Mouse (Mus musculus): ENCODE measurements around the gene Nhlrc2. TPM values are rescaled to one million over a fixed set of nuclear protein-coding genes. Genes with fewer than 3 reads are reported as not detected.

Gene Nhlrc2
- total RNA-seq, 2 experiments from 2014 or later: 16.1 to 19.1 TPM

DNA sequence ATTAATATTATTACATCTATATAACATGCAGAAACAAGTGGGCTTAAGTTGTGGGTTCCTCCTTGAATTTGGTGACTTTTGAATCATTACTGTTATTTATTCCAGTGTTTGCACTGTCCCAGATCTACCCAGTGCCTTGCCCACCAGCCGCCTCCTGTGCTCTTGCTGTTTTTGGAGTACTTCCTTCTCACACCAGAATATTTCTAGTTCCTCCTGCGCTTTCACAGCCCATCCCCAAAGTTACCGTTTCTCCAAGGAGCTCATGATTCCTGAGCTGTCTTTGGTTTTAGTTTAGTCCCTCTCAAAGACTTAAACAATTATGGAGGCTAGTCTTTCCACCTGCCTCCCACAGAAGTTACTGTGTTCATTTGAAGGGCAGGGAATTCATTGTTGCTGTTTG, 15.4 kb downstream of the Nhlrc2 start:
- no peak for DNase-seq

DNA sequence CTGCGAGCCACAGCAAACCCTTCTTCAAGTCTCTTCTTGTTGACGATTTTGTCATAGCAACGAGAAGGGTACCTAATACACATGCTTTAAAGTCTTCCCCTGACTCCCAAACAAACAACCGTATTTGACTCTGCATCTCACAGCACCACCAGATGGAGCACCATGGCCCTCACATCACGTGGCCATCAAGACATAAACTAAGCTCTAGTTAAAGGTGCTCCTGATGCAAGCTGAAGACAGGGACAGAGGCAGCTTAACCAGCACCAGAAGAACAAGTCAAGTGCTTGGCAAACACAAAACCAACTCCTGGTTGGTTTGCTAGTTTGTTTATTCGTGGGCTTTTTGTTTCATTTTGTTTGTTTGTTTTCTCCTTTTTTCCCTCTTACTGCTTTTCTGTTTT, 17.3 kb downstream of the Nhlrc2 start:
- no peak for DNase-seq

DNA sequence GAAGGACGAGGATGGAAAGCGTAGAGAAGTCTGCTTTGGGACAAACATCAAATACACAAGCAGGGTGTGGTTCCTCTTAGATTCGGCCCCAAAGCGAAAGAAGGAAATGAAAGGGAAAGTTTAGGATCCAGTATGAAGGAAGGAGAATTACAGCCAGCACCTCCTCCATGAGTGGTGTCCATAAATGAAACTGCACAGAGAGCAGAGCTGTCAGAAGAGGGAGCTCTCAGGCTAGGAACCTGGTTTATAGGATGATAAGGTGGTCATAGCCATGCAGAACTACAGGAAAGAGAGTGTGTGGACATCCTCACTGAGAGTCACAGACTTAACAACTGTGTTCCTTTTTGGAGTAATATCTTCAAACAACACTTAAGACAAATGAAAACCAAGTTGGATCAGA, 18.0 kb downstream of the Nhlrc2 start:
- DNase-seq: peak; percentile 52

DNA sequence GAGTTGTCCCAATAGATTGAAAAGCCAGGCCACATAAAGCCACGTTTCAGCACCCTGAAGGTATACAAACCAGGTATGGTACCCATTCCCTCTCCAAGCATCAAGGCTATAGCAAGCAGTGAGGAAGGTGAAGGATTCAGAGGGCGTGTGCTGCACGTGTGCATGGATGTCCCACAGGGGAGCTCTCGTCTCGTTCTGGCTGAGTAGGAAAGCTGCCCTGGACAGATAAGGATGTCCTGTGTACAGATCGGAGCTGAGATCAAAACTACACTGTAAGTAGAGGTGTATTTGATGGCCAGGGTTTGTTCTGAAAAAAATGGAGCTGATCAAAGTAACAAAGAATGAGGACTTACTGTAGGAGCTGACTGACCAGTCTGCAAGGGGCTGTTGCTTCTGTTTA, 18.9 kb downstream of the Nhlrc2 start:
- no peak for DNase-seq

DNA sequence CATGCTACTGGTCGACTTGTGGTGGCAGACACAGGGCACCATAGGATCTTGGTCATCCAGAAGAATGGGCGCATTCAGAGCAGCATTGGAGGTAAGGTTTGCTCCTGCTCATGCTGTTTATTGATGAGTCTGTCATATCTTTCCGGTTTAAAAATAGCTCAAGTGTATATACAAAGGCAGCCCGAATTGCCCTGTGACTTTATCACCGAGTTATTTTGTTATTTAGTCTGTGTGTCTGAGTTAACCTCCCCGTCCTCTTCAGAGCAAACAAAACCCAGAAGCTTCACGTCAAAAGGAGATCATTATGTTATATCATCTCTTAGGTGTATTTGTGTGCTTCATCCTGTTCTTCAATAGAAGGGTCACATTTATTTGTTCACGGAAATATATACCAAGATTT, 22.7 kb downstream of the Nhlrc2 start:
- DNase-seq: no peak

DNA sequence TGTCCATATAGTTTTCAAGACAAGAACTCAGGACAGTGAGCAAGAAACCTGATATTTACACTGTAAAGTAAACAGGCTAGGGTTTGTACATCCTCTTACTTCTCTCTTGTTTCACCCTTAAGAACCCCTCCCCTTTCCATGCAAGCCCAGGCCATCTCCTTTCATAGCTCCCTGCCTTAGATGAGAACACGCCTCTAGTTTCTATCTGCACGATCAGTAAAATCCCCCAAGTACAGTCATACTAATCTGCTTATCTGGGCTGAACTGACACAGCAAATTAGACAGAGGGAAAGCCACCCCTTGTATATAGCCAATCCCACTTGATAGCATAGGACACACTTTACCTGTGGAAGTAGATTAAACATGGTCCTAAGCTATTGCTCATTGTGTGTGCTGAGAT, 23.2 kb downstream of the Nhlrc2 start:
- DNase-seq: no peak

DNA sequence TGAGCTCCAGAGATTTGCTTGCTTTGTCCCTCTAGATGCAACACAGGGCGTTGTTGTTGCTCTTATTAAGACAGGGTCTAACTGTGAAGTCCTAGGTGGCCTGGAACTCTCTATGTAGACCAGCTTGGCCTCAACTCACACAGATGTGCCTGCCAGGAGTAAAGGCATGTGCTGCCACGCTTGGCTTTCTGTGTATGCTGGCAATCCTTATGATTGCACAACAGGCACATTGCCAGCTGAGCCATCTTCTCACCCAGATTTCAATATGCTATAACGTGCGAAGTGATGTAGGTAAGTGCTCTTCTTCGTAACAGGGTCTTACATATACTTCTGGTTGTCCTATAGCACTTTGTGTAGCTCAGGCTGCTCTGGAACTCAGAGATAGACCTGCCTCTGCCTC, 23.9 kb downstream of the Nhlrc2 start:
- DNase-seq: peak; percentile 43

DNA sequence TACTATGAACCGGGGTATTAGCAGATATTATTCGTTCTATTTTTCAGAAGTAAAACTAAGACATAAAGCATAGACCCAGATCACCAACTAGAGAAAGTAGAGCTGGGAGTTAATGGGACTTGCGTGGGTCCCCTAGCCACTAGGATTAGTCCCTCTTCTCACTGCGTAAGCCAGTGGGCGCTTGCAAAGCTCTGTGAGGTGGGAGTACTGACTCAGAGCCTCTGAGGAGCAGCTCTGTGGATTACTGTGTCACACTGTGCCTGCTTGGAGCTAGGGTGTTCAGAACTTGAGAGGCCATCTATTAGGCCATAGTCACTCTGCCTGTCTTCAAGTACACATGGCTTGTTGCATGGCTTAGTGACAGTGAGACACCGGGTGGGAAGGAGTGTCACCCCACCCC, 25.1 kb downstream of the Nhlrc2 start:
- DNase-seq: no peak

DNA sequence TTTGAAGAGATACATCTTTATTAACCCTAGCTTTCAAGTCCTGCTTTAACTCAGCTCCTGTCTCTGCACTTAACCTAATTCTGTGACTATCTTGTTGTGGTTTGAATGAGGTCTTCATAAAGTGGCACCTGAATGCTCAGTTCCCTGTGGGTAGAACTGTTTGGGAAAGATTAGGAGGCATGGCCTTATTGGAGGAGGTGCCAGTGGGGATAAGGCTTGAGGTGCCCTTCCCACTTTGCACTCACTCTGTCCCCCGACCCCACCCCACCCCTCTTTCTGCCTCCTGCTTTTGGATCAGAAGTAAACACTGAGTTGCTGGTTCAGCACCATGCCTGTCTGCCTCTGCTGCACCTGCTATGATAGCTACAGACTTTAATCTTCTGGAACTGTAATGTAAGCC, 29.7 kb downstream of the Nhlrc2 start:
- DNase-seq: no peak

DNA sequence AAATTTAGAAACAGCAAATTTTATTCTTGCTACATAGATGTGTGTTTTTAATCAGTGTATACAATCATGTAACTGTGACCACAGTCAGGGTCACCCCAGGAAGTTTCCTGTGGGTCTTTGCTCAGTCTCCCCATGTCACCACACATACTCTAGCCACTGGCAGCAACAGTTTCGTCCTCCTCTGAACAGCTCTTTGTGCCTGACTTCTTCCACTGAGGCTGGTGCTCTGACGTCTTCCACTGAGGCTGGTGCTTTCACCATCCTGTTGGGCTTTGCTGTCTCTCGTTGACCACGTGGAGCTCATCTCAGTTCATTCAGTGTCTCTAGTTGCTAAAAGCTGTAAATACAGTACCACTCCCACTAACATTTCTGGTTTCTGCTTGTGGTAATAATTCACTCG, 33.9 kb downstream of the Nhlrc2 start:
- no peak for DNase-seq

DNA sequence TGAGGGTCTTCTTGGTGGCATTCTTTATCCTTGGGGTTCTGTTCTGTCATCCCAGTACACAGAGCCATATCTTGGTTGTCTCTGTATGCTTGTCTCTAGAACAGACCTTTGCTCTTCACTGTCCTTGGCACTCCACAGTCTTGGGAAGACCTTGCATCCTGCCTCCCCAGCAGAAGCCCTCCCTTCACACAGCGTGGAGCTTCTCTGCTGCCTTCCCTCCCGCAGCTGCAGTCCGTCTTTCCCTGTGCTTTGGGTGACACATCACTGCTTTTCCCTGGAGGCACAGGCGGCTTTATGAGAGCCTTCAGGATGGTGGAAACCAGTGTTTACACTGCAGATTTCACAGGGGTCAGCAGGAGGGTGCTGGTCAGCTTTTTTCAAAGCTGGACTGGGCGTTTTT, 35.7 kb downstream of the Nhlrc2 start:
- DNase-seq: no peak

DNA sequence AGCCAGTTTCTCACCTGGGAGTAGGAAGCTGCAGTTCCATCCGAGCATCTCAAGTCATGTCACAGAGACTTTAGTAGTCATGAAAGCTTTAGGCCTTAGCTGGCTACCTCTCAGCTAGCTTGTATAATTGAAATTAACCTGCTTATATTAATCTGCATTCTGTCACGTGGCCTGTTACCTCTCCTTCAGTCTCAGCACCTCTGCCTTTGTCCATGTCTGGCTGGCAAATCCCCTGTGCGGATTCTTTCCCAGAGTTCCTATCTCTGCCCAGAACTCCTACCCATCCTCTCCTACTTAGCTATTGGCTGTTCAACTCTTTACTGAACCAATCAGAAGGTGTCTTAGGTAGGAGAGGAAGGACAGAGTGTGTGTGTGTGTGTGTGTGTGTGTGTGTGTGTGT, 36.2 kb downstream of the Nhlrc2 start:
- DNase-seq: no peak

DNA sequence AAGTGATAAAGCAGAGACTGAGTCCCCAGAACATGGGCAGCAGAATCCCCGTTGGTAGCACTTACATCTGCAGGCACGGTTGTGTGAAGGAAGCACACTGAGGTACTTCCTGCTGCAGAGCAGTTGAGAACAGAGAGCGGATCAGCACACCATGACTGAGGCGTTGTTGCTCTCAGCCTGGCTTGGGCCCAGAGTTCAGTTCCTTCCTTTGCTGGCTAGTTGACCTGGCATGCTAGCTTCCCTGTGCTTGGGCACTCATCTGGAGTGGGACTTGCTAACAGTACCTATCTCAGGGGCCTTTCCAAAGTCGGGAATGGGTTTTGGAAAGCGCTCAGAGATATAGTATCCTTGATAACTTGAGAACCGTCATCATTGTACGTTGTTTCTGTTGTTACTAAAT, 38.3 kb downstream of the Nhlrc2 start:
- no peak for DNase-seq

DNA sequence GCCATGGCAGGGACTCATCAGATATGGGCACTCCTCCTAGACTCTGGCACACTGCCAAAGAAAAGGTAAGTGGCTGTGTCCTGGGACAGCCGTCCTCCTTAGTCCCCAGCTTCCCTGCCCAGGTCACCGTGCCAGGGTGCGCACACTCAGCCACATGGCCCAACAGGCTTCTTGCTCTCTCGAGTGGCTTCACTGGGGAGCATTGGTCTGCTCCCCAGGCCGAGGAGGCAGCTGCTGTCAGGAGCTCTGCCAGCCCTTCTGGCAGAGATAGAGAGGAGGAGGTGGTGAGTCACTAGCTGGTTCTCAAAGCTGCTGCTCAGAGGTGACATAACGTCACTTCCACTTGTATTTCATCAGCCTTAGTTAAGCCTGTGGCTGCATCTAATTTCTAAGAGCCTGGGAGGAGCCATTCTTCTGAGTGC, 40.2 kb downstream of the Nhlrc2 start:
- peak; percentile 75 for DNase-seq

DNA sequence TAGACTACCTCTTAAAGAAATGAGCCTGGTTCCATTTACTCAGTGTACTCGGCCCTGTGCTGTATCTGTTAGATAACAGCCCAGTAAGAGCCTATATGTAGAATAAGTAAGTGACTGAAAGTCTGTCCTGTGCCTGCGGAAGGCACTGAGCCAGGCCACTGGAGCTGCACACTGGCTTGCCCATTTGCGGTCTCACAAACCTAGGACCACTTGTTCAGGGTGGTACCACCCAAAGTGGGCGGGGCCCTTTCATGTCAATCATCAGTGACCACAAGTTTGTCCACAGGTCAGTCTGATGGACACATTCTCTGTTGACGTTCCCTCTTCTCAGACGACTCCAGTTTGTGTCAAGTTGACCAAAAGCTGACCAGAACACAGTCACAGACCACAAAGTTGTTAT, 40.9 kb downstream of the Nhlrc2 start:
- DNase-seq: no peak

DNA sequence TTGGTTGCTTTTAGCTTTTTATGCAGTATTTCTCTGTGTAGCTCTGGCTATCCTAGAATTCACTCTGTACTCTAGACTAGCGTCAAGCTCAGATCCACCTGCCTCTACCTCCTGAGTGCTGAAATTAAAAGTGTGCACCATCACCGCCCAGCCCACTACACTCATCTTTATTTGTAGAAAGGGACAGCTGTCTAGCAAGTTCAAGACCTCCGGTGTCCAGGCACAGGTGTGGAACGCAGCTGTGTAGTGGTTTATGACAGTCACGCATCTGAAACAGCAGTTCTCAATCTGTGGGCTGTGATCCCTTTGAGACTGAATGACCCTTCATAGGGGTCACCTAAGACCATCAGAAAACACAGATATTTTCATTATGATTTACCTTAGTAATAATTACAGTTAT, 41.4 kb downstream of the Nhlrc2 start:
- no peak for DNase-seq

DNA sequence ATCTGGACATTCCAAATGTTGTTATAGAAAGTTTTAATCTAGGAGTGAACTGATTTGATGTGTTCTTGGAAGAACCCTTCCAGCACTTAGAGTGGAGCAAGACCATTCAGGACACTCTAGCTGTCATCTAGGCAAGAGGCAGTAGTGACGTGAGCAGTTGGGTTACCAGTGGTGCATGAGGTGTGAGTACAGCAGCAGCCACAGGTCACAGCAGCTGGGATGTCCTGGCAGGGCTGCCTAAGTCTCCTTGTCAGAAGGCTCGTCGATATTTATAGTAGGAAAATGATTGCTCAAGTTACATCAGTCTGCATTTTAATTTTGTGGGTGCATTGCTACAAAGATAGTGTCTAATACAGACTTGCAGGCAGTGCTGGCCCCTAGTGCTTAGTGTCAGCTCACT, 42.2 kb downstream of the Nhlrc2 start:
- DNase-seq: no peak

DNA sequence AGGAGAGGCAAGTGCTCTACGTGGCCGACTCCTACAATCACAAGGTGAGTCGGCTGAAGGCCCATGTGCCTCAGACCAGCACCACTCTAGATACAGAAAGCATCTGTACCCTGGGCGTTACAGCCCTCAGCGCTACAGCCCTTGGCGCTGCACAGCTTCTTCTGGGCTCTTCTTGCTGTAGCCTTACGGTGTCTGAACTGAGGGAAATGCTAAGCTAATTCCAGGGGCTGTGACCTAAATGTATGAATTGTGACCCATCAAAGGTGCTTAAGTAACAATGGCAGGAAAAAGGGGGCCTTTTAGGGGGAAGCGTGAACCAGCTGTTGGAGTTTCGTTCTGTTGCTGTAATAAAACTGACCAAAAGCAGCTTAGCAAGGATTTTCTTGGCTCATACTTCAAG, 44.4 kb downstream of the Nhlrc2 start:
- no peak for DNase-seq

DNA sequence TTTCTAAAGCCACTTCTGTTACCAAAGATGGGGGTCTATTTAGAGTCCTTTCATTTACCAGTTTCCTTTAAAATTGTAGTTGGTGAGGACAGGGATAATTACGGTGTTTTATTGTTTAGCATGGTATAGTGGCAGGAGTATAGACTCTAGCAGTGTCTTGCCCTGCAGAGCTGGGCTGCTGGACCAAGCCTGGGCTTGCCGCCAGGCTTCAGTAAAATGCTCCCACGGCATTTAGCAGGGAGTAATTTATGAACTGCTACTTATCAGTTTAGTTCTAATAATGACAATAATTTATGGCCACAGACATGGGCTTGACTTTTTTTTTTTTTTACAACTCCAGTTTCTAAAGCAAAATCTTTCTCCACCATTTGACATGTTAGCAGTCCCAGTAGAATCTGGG, 51.9 kb downstream of the Nhlrc2 start:
- peak; percentile 44 for DNase-seq

DNA sequence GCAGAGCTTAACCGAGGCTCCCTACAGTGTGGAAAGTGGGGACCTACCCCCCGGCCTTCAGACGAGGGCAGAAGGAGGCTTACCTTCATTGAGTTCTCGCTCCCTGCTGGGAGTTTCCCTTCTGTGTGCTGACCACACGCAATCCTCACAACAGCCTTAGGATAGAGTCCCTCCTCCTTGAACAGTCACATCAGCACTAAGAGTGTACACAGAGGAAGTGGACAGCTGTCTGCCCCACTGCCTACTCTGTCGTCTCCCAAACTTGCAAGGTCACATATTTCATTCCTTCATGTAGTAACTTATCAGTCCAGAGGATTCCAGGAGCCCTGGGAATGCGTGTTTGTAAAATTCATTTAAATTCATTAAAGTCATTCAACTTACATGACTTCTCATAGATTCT, 52.7 kb downstream of the Nhlrc2 start:
- no peak for DNase-seq

DNA sequence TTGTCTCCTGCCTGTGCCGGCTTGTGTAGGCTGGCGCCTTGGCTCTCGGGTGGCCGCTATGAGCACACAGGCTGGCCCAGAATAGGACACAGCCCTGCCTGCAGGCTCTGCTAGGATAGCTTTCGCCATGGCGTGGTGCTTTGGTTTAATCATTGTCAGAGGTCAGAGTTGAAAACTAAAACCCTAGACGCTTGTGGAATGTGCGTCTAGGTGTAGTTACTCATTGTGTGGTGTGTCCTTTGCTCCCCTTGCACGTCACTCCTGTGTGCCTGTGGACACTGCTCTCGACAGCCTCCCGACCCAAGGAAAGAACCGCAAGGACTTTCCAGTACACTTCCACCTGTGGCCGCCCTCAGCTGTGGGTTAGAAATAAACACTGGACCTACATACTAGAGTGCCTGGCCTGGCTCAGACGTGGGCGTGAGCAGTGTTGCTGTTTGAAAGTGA, 53.9 kb downstream of the Nhlrc2 start:
- peak; percentile 15 for DNase-seq

DNA sequence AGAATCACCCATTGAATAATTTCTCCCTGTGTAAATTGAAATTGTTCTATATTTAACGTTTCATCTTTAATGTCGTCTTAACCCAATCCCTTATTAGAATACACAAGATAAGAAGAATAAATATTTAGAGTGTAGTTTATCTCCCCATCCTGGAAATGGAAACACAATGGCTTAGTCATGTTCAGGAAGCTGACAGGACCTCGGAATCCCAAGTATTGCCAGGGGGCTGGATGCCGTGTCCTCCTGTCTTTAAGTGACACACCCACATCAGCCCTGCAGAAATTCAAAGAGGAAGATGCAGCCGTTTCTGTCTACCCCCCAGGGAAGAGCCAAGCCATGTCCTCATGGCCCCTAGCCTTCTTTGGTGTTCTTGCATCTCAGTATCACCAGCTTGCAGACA, 60.9 kb downstream of the Nhlrc2 start:
- no peak for DNase-seq

DNA sequence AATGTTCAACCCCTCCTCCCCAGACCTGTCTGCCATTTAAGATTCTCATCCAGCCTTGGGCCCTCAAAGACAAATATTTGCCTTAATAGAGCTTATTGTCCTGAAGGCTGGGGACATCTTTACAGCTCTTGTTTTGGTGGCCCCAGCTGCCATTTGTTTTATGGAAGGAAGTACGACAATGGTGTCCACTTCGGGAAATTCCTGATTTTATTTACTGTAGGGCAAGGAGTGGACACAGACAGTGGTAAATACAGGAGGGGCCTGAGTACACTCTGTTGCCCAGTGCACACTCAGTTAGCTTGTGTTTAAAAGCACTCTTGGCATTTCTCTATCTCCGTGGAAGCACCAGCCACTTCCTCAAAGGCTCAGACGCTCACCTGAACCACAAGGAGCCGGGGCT, 66.1 kb downstream of the Nhlrc2 start:
- DNase-seq: no peak

DNA sequence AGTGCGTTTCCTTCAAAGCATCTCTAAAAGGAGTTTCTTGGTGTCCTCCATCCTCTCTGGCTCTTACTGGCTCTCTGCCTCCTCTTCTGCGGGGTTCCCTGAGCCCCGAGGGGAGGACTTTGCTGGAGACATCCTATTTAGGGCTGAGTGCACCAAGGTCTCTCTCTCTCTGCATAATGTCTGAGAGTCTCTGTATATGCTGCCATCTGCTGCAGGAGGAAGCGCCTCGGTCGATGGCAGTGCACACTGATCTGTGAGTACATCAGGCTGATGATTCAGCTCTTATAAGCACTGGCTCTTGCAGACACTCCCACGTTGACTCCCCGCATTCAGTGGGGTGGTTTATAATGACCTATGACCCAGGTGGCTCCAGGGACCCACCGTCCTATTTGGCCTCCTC, 70.8 kb downstream of the Nhlrc2 start:
- no peak for DNase-seq

DNA sequence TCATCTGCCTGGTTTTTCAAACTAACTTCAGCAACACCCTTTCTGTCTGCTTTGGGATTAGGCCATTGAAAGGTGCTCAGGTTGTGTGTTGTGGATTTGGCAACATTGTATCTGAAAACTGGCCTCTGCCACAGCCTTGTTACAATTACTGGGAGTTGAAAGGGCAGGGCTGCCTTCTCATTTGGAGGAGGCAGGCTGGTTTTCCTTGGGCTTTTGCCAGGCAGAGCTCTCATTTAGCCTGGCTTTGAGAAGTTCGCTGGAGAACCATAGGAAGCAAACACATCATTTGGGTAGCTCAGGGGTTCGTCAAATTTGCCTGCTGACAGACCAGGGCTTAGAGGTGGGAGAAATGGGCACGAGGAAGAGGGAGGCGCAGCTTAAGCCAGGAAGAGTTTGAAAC, 71.5 kb downstream of the Nhlrc2 start:
- peak; percentile 31 for DNase-seq

DNA sequence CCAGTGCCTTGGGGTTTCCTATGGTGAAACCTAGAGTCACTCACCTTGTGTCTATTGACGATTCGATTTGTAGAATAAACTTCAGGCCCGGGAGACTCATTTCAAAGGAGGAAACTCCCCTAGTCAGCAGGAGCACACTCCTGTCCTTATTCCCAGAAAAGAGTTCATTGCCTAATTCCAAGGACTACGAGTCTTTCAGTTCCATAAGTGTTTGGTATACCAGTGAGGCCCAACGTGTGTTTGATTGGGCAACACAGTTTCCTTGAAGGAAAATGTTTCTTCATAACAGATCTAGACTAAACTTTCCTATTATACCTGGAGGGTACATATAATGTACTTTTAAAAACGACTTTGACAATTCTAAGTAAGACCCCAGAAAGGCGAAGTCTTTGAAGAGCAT, 73.8 kb downstream of the Nhlrc2 start:
- DNase-seq: no peak
